Mouse (Mus musculus) G1E (cell line): ENCODE results near the gene Pou3f1. TPM values are rescaled to one million over a fixed set of nuclear protein-coding genes. Genes with fewer than 3 reads are reported as not detected.

Source experiments
- ATAC-seq: 2 replicates; pipeline ENCODE4 v1.8.0; 2016; ENCODE audit warnings: mild to moderate bottlenecking; ENCODE audit not compliant: insufficient number of reproducible peaks, poor library complexity, low FRiP score, severe bottlenecking; ENCODE audit errors: extremely low read depth
- DNase-seq: peaks from one replicate; pipeline ENCODE4 v3.0.0; 2012; ENCODE audit warnings: low spot score
- H3K27me3 ChIP-seq: 2 replicates; pipeline ENCODE4 v1.6.1; 2012; ENCODE audit warnings: mild to moderate bottlenecking, low read length, inconsistent platforms; ENCODE audit not compliant: insufficient read depth
- H3K36me3 ChIP-seq: replicated peaks from 2 replicates; pipeline ENCODE3; 2012; ENCODE audit warnings: mild to moderate bottlenecking, inconsistent platforms
- H3K4me1 ChIP-seq: 2 replicates; pipeline ENCODE4 v1.6.1; 2012; ENCODE audit warnings: low read depth, low read length, inconsistent platforms, mixed read lengths; ENCODE audit not compliant: insufficient read depth
- H3K4me3 ChIP-seq: 2 replicates; pipeline ENCODE4 v1.5.1; 2012; ENCODE audit warnings: low read depth, mild to moderate bottlenecking, inconsistent platforms, low read length, moderate library complexity, mixed read lengths
- H3K9me3 ChIP-seq: replicated peaks from 2 replicates; pipeline ENCODE4 v1.6.1; 2012; ENCODE audit warnings: inconsistent platforms
- CTCF ChIP-seq: IDR thresholded peaks from 2 replicates; pipeline ENCODE4 v1.5.1; 2012; ENCODE audit warnings: low read depth, low read length, inconsistent platforms, mixed read lengths
- GATA1 ChIP-seq: IDR thresholded peaks from 2 replicates; pipeline ENCODE4 v1.6.1; 2012; ENCODE audit warnings: borderline replicate concordance, low read length, inconsistent platforms, mixed read lengths
- GATA2 ChIP-seq: IDR thresholded peaks from 2 replicates; pipeline ENCODE4 v1.6.1; 2012; ENCODE audit warnings: low read depth, low read length, inconsistent platforms, borderline replicate concordance
- POLR2AphosphoS5 ChIP-seq: IDR thresholded peaks from 2 replicates; pipeline ENCODE4 v1.6.1; 2012; ENCODE audit warnings: low read depth, low read length, inconsistent platforms; ENCODE audit not compliant: insufficient replicate concordance
- TAL1 ChIP-seq: conservative IDR thresholded peaks from 2 replicates; pipeline ENCODE4 v1.6.1; 2012; ENCODE audit warnings: low read depth, low read length, inconsistent platforms, mixed read lengths
- polyA plus RNA-seq: library from polyadenylated mRNA; stranded (reverse); fragments of >175 nt; gene quantifications from 2 replicates; pipeline ENCODE4 v1.2.3, GENCODE M21; 2012
- total RNA-seq, 2 experiments: library from RNA; stranded (forward) in 1 of 2; stranded (reverse) in 1 of 2; fragments of 200-1000 nt in 1 of 2; fragments of >200 nt in 1 of 2; fragmentation: Nextera tagmentation in 1 of 2; gene quantifications; 2 replicates each; pipeline ENCODE4 v1.2.3; 2014 to 2017

The Pou3f1 gene
- total and polyA plus RNA-seq, 3 experiments: 0.05 TPM; not detected in 2

DNA sequence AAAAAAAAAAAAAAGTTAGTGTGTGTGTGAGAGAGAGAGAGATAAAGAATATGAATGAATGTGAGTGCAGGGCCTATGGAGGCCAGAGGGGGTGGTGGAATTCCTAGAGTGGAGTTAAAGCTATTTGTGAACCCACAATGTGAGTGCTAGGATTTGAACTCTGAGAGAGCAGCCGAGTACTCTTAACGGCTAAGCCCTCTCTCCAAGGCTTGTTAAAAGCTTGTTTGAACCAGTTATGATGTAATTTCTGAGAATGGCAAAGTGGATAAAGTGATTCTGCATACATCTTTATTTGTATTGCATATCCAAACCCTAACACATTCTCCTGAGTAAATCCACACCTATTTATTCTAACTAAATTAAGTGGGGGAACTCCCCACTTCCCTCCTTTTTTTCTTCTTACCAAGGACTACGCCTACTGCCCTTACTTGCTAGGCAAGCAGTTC, 35.8 kb downstream of the Pou3f1 start:
- ATAC-seq: no peak
- H3K27me3 ChIP-seq: no peaks in the 10 kb centered on the region
- no peaks in the 10 kb centered on the region for H3K9me3 ChIP-seq
- H3K36me3 ChIP-seq: peaks cover 43% of the 10 kb centered on the region
- peaks cover 54% of the 10 kb centered on the region for H3K4me1 ChIP-seq
- no peak for TF ChIP-seq GATA2
- TF ChIP-seq POLR2AphosphoS5: no peak
- TF ChIP-seq GATA1: no peak
- TF ChIP-seq TAL1: no peak
- DNase-seq: no peak
- H3K4me3 ChIP-seq: peak overlapping the region; percentile 90

DNA sequence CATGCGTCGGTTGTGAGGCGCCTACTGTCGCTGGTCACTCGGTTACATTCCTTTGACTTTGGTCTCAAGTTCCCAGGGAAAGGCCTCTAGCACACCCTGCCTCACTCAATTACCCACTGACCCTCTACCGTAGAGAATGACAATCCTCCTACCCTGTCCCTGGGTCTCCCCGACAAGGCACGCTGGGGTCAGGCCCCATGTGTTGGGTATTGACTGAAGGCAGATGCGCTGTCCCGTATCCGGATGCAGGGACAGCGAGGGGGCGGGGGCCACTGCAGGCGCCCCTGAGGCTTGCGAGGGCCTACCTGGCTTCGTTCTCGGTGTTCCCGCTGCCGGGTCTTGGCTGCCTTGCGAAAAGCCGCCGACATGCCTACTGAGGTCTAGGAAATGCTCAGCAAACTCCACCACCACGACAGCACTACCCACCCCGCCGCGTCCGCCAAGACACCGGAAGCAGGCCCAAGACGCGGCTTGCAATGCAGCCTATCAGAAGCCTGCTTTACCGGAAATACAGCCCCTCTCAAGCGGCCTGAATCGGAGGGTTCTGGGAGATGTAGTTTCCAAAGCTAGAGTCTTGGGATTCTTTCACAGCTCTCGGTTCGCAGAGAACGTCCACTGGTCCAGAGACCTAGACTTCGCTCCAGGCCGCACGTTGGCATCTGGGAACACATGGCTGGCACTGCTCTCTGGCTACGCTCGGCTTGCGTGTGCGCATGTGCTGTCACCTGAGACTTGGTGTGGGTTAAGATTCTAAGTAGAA, 36.7 kb downstream of the Pou3f1 start, which contains the start of gene Utp11:
Gene Utp11, minus strand, starts transcription at position 466 of the 760 bp plus-strand sequence.
- TF ChIP-seq POLR2AphosphoS5 (no peak), CTCF (no peak), GATA1 (no peak), GATA2 (no peak), TAL1 (no peak)
- Histone ChIP-seq H3K36me3 (peaks cover 40% of the 10 kb centered on the region), H3K4me3 (peak within 1 kb of the TSS; percentile 90), H3K9me3 (no peaks in the 10 kb centered on the region), H3K27me3 (no peaks in the 10 kb centered on the region), H3K4me1 (peaks cover 55% of the 10 kb centered on the region)
- peak; percentile 92 for ATAC-seq
- DNase-seq: peak; percentile 91

DNA sequence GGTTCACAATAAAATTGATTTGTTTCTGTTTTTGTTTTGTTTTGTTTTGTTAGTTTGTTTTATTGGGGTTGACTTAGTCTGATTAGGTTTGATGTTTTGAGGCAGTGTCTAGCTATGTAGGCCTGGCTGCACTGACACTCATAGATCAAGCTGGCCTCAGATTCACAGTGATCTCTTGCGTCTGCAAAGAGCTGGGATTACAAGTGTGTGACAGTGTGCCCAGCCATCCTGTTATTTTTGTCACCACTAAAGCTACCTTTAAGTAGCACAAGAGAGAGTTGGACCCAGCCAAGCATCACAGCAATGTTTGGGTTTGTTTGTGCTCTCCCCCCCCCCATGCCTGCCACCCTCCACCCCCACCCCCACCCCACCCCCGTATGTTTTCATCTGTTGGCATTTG, 38.0 kb downstream of the Pou3f1 start:
- DNase-seq (no peak), ATAC-seq (no peak)
- TF ChIP-seq POLR2AphosphoS5 (no peak), GATA1 (no peak), TAL1 (no peak), CTCF (no peak), GATA2 (no peak)
- H3K4me3 ChIP-seq: no peak overlapping the region
- peaks cover 39% of the 10 kb centered on the region for H3K36me3 ChIP-seq
- no peaks in the 10 kb centered on the region for H3K9me3 ChIP-seq
- peaks cover 61% of the 10 kb centered on the region for H3K4me1 ChIP-seq
- no peaks in the 10 kb centered on the region for H3K27me3 ChIP-seq

DNA sequence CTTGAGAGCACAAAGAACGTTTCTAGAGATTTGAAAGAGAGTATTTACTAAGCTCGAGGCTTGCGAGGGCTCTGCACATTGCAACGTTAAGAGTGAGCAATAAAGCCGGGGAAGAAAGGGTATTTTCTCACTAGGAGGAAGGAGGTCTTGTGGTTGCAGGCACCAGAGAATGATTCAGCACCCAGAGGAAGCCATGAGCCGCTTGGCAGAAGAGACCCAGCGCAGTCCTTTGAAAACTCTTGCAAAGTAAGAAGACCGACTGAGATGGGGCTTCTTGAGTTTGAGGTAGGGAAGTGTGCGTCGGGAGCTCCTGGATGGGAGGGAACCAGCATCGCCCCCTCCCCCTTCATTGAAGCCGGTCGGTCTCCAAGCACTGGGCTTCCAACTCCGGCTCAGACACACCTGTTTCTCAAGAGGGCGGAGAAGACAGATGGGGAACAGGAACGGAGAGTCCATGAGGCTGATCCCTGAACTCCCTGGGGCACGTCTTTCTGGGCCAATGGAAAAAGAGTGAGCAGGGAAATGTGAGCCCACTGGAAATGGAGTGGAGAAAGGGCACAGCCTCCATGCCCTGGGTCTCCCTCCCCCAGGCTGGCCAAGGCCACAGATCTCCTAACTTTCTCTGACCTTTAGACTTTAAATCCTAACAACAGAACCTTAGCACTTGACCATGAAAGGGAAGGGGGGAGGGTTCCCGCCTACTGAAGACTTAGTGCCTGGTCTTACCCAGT, 39.3 kb downstream of the Pou3f1 start:
- H3K9me3 ChIP-seq: no peaks in the 10 kb centered on the region
- H3K36me3 ChIP-seq: peaks cover 27% of the 10 kb centered on the region
- peak overlapping the region; percentile 70 for H3K4me3 ChIP-seq
- no peak for TF ChIP-seq CTCF
- no peak for TF ChIP-seq TAL1
- TF ChIP-seq GATA1: no peak
- no peak for TF ChIP-seq POLR2AphosphoS5
- TF ChIP-seq GATA2: no peak
- peak; percentile 58 for DNase-seq
- peaks cover 66% of the 10 kb centered on the region for H3K4me1 ChIP-seq
- H3K27me3 ChIP-seq: no peaks in the 10 kb centered on the region
- ATAC-seq: no peak

DNA sequence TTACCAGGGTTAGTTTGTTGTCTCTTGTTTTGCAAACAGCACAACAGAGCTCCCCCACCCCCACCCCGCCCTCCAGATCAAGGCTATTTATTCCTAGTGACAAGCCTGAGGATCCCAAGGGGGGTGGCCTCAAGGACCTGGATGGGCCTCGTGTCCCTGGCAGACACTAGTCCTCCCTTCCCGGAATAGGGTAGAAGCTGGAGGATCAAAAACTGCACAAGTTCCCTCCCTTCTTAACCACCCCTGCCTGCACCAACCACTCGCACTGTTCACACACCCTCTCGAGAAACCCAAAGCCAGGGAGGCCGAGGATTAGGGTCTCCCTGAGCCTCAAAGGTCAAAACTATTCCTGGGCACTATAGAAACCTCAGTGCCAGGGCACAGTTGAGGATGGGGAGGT, 43.2 kb downstream of the Pou3f1 start:
- no peak for TF ChIP-seq GATA1
- no peak for TF ChIP-seq CTCF
- TF ChIP-seq TAL1: no peak
- no peak for TF ChIP-seq GATA2
- TF ChIP-seq POLR2AphosphoS5: no peak
- Histone ChIP-seq H3K4me3 (peak overlapping the region; percentile 81; the same call in 1 of the 2 replicates), H3K9me3 (no peaks in the 10 kb centered on the region), H3K36me3 (peaks cover 33% of the 10 kb centered on the region), H3K4me1 (peaks cover 75% of the 10 kb centered on the region), H3K27me3 (no peaks in the 10 kb centered on the region)
- ATAC-seq (no peak), DNase-seq (no peak)

DNA sequence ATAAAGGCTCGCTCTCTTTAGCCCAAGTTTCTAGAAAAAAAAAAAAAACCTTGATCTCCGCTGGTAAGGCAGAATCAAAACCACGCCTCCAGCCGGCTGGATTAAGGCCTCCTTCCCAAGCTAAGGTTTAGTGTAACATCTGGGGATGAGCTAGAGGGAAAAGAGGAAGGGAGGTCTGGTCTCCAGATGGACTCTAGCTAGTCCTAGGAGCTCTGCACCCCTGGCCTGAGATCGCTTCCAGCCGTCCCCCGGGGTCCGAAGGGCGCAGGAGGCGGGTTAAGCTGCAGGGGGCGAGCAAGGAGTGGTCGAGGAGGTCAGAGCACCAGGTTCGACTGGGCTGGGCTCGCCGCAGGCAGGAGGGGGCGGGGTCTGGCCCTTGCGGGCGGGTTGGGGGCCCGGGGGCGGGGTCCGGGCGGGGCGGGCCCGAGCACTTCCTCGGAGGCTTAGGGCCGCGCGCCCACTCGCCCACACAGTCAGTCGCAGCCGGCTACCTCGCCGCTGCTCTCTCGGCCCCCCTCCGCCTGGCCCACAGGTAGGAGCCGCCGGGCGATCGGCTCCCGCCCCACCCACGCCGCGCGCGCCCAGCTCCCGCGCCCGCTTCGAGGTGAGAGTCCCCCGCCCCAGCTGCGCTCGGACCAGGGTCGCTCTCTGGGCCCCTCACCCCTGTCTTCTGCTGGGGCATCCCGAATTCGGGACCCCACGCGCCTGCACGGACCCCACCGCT, 43.8 kb downstream of the Pou3f1 start, which contains the start of gene Fhl3:
Gene Fhl3, plus strand, starts transcription at position 454 of the 724 bp plus-strand sequence.
- DNase-seq (peak; percentile 74), ATAC-seq (peak; percentile 17)
- TF ChIP-seq GATA2: no peak
- TF ChIP-seq CTCF: no peak
- no peak for TF ChIP-seq GATA1
- TF ChIP-seq POLR2AphosphoS5: no peak
- no peak for TF ChIP-seq TAL1
- H3K4me3 ChIP-seq: peak within 1 kb of the TSS; percentile 81
- H3K27me3 ChIP-seq: no peaks in the 10 kb centered on the region
- peaks cover 40% of the 10 kb centered on the region for H3K36me3 ChIP-seq
- no peaks in the 10 kb centered on the region for H3K9me3 ChIP-seq
- H3K4me1 ChIP-seq: peaks cover 75% of the 10 kb centered on the region
